Mouse (Mus musculus) testis, adult 2 months (tissue): ENCODE results near the gene Ercc8. TPM values are rescaled to one million over a fixed set of nuclear protein-coding genes. Genes with fewer than 3 reads are reported as not detected.

Experiments used
- H3K27ac ChIP-seq: fragments of 200-500 bp; 2 replicates; pipeline ENCODE4 v1.5.1; 2012; ENCODE audit warnings: low read depth, low read length; ENCODE audit not compliant: control insufficient read depth, insufficient read depth
- H3K27me3 ChIP-seq: fragments of 200-500 bp; 2 replicates; pipeline ENCODE4 v1.6.1; 2012; ENCODE audit warnings: mild to moderate bottlenecking, low read length, moderate library complexity; ENCODE audit not compliant: control insufficient read depth, insufficient read depth
- H3K36me3 ChIP-seq: fragments of 200-500 bp; 2 replicates; pipeline ENCODE4 v1.6.1; 2012; ENCODE audit warnings: mild to moderate bottlenecking, low read length; ENCODE audit not compliant: control insufficient read depth, insufficient read depth
- H3K4me1 ChIP-seq: fragments of 200-500 bp; 2 replicates; pipeline ENCODE4 v1.6.1; 2012; ENCODE audit warnings: low read length; ENCODE audit not compliant: control insufficient read depth, insufficient read depth
- H3K4me3 ChIP-seq: fragments of 200-500 bp; 2 replicates; pipeline ENCODE4 v1.5.1; 2012; ENCODE audit warnings: low read depth, mild to moderate bottlenecking, low read length, moderate library complexity, mixed read lengths; ENCODE audit not compliant: control insufficient read depth
- CTCF ChIP-seq: fragments of 200-500 bp; IDR thresholded peaks from 2 replicates; pipeline ENCODE4 v1.5.1; 2012; ENCODE audit warnings: low read depth, mild to moderate bottlenecking, inconsistent platforms, low read length, moderate library complexity; ENCODE audit not compliant: control insufficient read depth, insufficient read depth, insufficient replicate concordance
- POLR2A ChIP-seq: fragments of 200-500 bp; IDR thresholded peaks from 2 replicates; pipeline ENCODE4 v1.6.1; 2012; ENCODE audit warnings: low read depth, mild to moderate bottlenecking, inconsistent platforms, low read length, moderate library complexity; ENCODE audit not compliant: control insufficient read depth
- polyA plus RNA-seq: library from polyadenylated mRNA; depleted of rRNA; stranded (reverse); fragments of >200 nt; gene quantifications from 2 replicates; pipeline ENCODE4 v1.2.3, GENCODE M21; 2012; rRNA removed

The Ercc8 gene
- polyA plus RNA-seq, 1 experiment = 30.1 TPM

DNA sequence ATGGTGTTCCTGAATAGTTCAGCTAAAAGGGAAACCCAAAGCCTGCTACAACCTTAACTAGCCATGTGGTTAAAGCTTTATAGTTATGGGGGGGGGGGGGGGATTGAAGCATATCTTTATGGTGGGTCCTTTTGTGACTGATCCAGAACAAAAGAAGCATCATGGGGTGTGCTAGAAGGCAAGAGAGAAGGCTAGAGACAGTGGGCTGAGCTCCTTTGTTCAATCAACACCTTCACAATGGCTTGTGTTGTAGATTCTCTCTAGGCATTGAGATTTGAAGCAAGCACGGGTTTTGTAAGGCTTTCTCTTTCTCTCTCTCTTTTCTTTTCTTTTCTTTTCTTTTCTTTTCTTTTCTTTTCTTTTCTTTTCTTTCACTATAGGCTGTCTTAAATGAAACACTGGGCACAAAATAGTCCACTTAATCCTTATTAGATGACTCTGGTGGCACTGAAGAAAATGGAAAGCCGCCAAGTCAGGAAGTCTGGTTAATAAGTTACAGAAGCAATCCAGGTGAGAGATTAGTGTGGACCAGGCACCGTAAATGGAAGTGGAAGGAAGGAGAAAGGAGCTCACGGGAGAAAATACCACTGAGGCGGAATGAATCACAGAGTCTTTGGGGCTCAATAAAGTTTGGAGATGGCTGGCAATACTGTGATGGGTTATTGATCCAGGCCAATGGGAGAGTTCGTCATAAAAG, 71.3 kb downstream of the Ercc8 start:
- no peaks in the 10 kb centered on the region for H3K4me1 ChIP-seq
- no peaks in the 10 kb centered on the region for H3K27me3 ChIP-seq
- TF ChIP-seq CTCF = no peak
- no peak for TF ChIP-seq POLR2A
- H3K36me3 ChIP-seq = no peaks in the 10 kb centered on the region
- H3K27ac ChIP-seq = no peak overlapping the region
- no peak overlapping the region for H3K4me3 ChIP-seq

DNA sequence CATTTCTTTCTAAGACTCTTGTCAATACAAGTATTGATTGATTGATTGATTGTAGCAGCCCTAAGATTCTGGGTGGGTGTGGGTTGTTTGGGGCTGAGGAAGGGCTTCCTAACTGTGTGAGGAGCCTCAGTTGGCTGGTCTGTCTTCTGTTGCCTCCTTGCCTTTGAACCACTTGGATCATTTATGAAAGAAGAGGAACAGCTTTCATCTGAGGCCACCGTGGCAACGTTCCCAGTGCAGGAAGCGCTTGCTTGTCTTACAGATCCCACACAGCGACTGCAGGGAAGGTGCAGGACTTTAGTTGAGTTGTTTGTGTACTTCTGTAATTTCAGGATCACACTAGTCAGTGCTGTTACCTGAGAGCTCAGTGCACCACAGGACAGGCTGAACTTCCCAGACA, 81.5 kb downstream of the Ercc8 start:
- Histone ChIP-seq H3K4me1 (no peaks in the 10 kb centered on the region), H3K4me3 (no peak overlapping the region), H3K27me3 (no peaks in the 10 kb centered on the region), H3K27ac (no peak overlapping the region), H3K36me3 (no peaks in the 10 kb centered on the region)
- TF ChIP-seq CTCF (no peak), POLR2A (no peak)

DNA sequence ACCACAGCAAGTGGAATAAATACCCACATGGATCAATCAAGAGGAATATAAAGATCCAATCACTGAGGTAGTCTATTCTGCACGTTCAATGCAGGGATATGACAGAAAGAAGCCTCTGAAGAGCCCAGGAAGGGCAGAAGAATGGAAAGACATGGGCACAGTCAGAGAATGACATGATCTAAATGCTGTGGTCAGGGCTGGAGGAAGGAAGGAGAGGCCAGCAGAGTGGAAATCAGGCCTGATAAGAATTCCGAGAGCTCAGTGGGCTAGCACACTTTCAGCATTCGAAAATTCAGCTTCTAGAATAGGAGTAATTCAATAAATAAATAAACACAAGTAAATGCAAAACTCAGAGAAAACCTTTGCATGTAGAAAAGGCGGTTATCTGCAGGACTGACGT, 83.2 kb downstream of the Ercc8 start:
- TF ChIP-seq CTCF (no peak), POLR2A (no peak)
- H3K4me1 ChIP-seq = no peaks in the 10 kb centered on the region
- no peaks in the 10 kb centered on the region for H3K27me3 ChIP-seq
- no peak overlapping the region for H3K4me3 ChIP-seq
- H3K27ac ChIP-seq = no peak overlapping the region
- H3K36me3 ChIP-seq = no peaks in the 10 kb centered on the region

Other genes with a start within 250 kb of the Ercc8 start
- 1.5 and 2.7 TPM in 2 replicates for gene Smim15, start 114.3 kb upstream of the Ercc8 start, polyA plus RNA-seq
- gene Ndufaf2, start 108 bp upstream of the Ercc8 start, polyA plus RNA-seq = 49.3 and 51.2 TPM in 2 replicates
- gene Elovl7, start 55.7 kb downstream of the Ercc8 start, polyA plus RNA-seq = 0.30 and 0.34 TPM in 2 replicates
- gene Depdc1b, start 157.6 kb downstream of the Ercc8 start, polyA plus RNA-seq = 4.8 and 5.5 TPM in 2 replicates